Mouse (Mus musculus) WW6 (cell line): Measurements from ENCODE around the gene Klkb1.
"Not testable (repeated sequence)": the region's sequence is repeated elsewhere in the genome, so short reads cannot be mapped to it uniquely, and the experiment has no call there.

ENCODE experiments used
- DNase-seq: peaks from one replicate; pipeline ENCODE4 v3.0.0-alpha.2; 2013; ENCODE audit warnings: low read depth, low spot score

Klkb1 gene

GRCm38 (mm10) chr8:45294687-45295086, at the start of gene Klkb1:
TSS of gene Klkb1 (minus strand) at chr8:45294859.
- DNase-seq = no peak

- no peak for DNase-seq
These were observed 49.6 kb upstream of the Klkb1 start for GRCm38 (mm10) chr8:45344298-45344697.

GRCm38 (mm10) chr8:45341630-45342628, 47.3 kb upstream of the Klkb1 start:
- no peak for DNase-seq

- DNase-seq = no peak
These were observed 38.8 kb upstream of the Klkb1 start for GRCm38 (mm10) chr8:45333493-45333892.

GRCm38 (mm10) chr8:45332685-45333409, 38.2 kb upstream of the Klkb1 start, which contains the start of gene Cyp4v3:
TSS of gene Cyp4v3 (minus strand) at chr8:45333216.
- peak; percentile 70 for DNase-seq

- DNase-seq = no peak
These were observed 36.2 kb upstream of the Klkb1 start for GRCm38 (mm10) chr8:45330856-45331255.

- DNase-seq = no peak
These were observed 34.7 kb upstream of the Klkb1 start for GRCm38 (mm10) chr8:45329206-45329980.

- not testable (repeated sequence) for DNase-seq
These were observed 32.4 kb upstream of the Klkb1 start for GRCm38 (mm10) chr8:45327076-45327475.

- DNase-seq = no peak
These were observed 29.5 kb upstream of the Klkb1 start for GRCm38 (mm10) chr8:45324151-45324550.

- no peak for DNase-seq
These were observed 26.7 kb upstream of the Klkb1 start for GRCm38 (mm10) chr8:45321365-45321764.

GRCm38 (mm10) chr8:45320930-45321329, 26.3 kb upstream of the Klkb1 start:
- DNase-seq = no peak

- no peak for DNase-seq
These were observed 16.3 kb upstream of the Klkb1 start for GRCm38 (mm10) chr8:45310967-45311366.

- DNase-seq = no peak
These were observed 13.7 kb upstream of the Klkb1 start, which contains the start of gene Gm45753 for GRCm38 (mm10) chr8:45308366-45308765. TSS of gene Gm45753 (minus strand) at chr8:45308466.

GRCm38 (mm10) chr8:45305479-45305878, 10.8 kb upstream of the Klkb1 start:
- DNase-seq = no peak

- no peak for DNase-seq
These were observed 9.7 kb upstream of the Klkb1 start for GRCm38 (mm10) chr8:45304354-45304753.

- DNase-seq = no peak
These were observed 7.7 kb upstream of the Klkb1 start for GRCm38 (mm10) chr8:45302390-45302789.

- DNase-seq = no peak
These were observed 617 bp upstream of the Klkb1 start for GRCm38 (mm10) chr8:45295276-45295675.

- no peak for DNase-seq
These were observed 2.9 kb downstream of the Klkb1 start for GRCm38 (mm10) chr8:45291790-45292189.

GRCm38 (mm10) chr8:45281630-45282029, 13.0 kb downstream of the Klkb1 start:
- no peak for DNase-seq

- DNase-seq = no peak
These were observed 17.2 kb downstream of the Klkb1 start for GRCm38 (mm10) chr8:45277453-45277852.

GRCm38 (mm10) chr8:45274317-45274716, 20.3 kb downstream of the Klkb1 start:
- DNase-seq = no peak

GRCm38 (mm10) chr8:45269056-45269455, 25.6 kb downstream of the Klkb1 start:
- no peak for DNase-seq
